Mouse (Mus musculus) T-helper 2 cell (primary cell): ENCODE results near the gene Khdrbs1.
"Not testable (repeated sequence)": the region's sequence is repeated elsewhere in the genome, so short reads cannot be mapped to it uniquely, and the experiment has no call there.

Source experiments
- in situ Hi-C: fragments of 300-600 bp; cut with MboI, MseI; formaldehyde crosslinking; loops from one replicate; pipeline ENCODE4 v1.15.1; 2025; ENCODE audit warnings: high pct_unique_total_duplicates

The Khdrbs1 gene

GRCm38 (mm10) chr4:129743494-129743893 lies 1.4 kb upstream of the Khdrbs1 start:
- in situ Hi-C loops = loop anchor here (10.0 to 25.0 kb wide), 2 partner anchors 71 to 919 kb away; partner anchors contain the start of genes Ptp4a2 and Pum1

- in situ Hi-C loops = loop anchor here (10.0 to 25.0 kb wide), 2 partner anchors 72 to 919 kb away; partner anchors contain the start of genes Ptp4a2 and Pum1
These were observed 897 bp upstream of the Khdrbs1 start for GRCm38 (mm10) chr4:129743010-129743390.

GRCm38 (mm10) chr4:129741974-129742231 lies 200 bp downstream of the Khdrbs1 start:
- in situ Hi-C loops = loop anchor here (10.0 to 25.0 kb wide), 2 partner anchors 73 to 920 kb away; partner anchors contain the start of genes Ptp4a2 and Pum1

- in situ Hi-C loops = loop anchor here (10.0 to 25.0 kb wide), 2 partner anchors 73 to 921 kb away; partner anchors contain the start of genes Ptp4a2 and Pum1
These were observed 691 bp downstream of the Khdrbs1 start for GRCm38 (mm10) chr4:129741251-129741973.

GRCm38 (mm10) chr4:129739111-129739645 lies 2.9 kb downstream of the Khdrbs1 start:
- in situ Hi-C loops = loop anchor here (25.0 kb wide), 1 partner anchor 923 kb away; the partner anchor contains the start of gene Pum1

- in situ Hi-C loops = loop anchor here (25.0 kb wide), 1 partner anchor 926 kb away; the partner anchor contains the start of gene Pum1
These were observed 5.9 kb downstream of the Khdrbs1 start for GRCm38 (mm10) chr4:129736173-129736572.

- in situ Hi-C loops = loop anchor here (25.0 kb wide), 1 partner anchor 927 kb away; the partner anchor contains the start of gene Pum1
These were observed 6.6 kb downstream of the Khdrbs1 start for GRCm38 (mm10) chr4:129735485-129735884.

- in situ Hi-C loops = loop anchor here (25.0 kb wide), 1 partner anchor 931 kb away; the partner anchor contains the start of gene Pum1
These were observed 10.7 kb downstream of the Khdrbs1 start for GRCm38 (mm10) chr4:129731423-129731822.

GRCm38 (mm10) chr4:129716310-129716709 lies 25.8 kb downstream of the Khdrbs1 start:
- in situ Hi-C loops = no loop called here

GRCm38 (mm10) chr4:129709486-129710129 lies 32.5 kb downstream of the Khdrbs1 start:
- in situ Hi-C loops = no loop called here

- in situ Hi-C loops = no loop called here
These were observed 35.4 kb downstream of the Khdrbs1 start for GRCm38 (mm10) chr4:129706750-129707149.

GRCm38 (mm10) chr4:129702454-129702853 lies 39.6 kb downstream of the Khdrbs1 start:
- in situ Hi-C loops = no loop called here

- in situ Hi-C loops = no loop called here
These were observed 40.4 kb downstream of the Khdrbs1 start for GRCm38 (mm10) chr4:129701503-129702377.

- in situ Hi-C loops = not testable (repeated sequence)
These were observed 41.4 kb downstream of the Khdrbs1 start for GRCm38 (mm10) chr4:129700661-129701060.

GRCm38 (mm10) chr4:129700216-129700615 lies 41.9 kb downstream of the Khdrbs1 start:
- in situ Hi-C loops = no loop called here

- in situ Hi-C loops = loop anchor here (10.0 kb wide), 1 partner anchor 1108 kb away; no protein-coding TSS in a partner anchor
These were observed 44.9 kb downstream of the Khdrbs1 start for GRCm38 (mm10) chr4:129697191-129697590.

- in situ Hi-C loops = loop anchor here (10.0 kb wide), 1 partner anchor 1108 kb away; no protein-coding TSS in a partner anchor
These were observed 45.7 kb downstream of the Khdrbs1 start, which contains the start of gene Tmem39b for GRCm38 (mm10) chr4:129696158-129696985. Tmem39b (minus strand) TSS chr4:129696838.

- in situ Hi-C loops = loop anchor here (10.0 kb wide), 1 partner anchor 1109 kb away; no protein-coding TSS in a partner anchor
These were observed 46.3 kb downstream of the Khdrbs1 start for GRCm38 (mm10) chr4:129695815-129696157.

GRCm38 (mm10) chr4:129684531-129684930 lies 57.6 kb downstream of the Khdrbs1 start:
- in situ Hi-C loops = no loop called here

- in situ Hi-C loops = no loop called here
These were observed 58.1 kb downstream of the Khdrbs1 start for GRCm38 (mm10) chr4:129683901-129684493.
